Mouse (Mus musculus) cerebellum, adult 18-20 months (tissue): ENCODE data around the gene Tulp3.

Experiments
- DNase-seq, 2 experiments: peaks; one replicate each; pipeline ENCODE4 v3.0.0; 2021

Tulp3 gene

GRCm38 (mm10) chr6:128295876-128296749, 59.5 kb downstream of the Tulp3 start:
- DNase-seq: peak; percentile 78 to 83

GRCm38 (mm10) chr6:128291284-128291683, 64.4 kb downstream of the Tulp3 start:
- peak; percentile 34 to 37 for DNase-seq

- no peak for DNase-seq
Measured at GRCm38 (mm10) chr6:128288681-128289080, 67.0 kb downstream of the Tulp3 start.

- no peak for DNase-seq
Measured at GRCm38 (mm10) chr6:128285792-128286430, 69.7 kb downstream of the Tulp3 start.

- no peak for DNase-seq
Measured at GRCm38 (mm10) chr6:128282126-128282525, 73.5 kb downstream of the Tulp3 start.

GRCm38 (mm10) chr6:128280472-128281145, 75.0 kb downstream of the Tulp3 start:
- no peak for DNase-seq

- DNase-seq: no peak
Measured at GRCm38 (mm10) chr6:128279608-128280007, 76.0 kb downstream of the Tulp3 start.

- DNase-seq: no peak
Measured at GRCm38 (mm10) chr6:128279099-128279498, 76.6 kb downstream of the Tulp3 start.

GRCm38 (mm10) chr6:128277132-128278085, 78.2 kb downstream of the Tulp3 start:
- no peak for DNase-seq

GRCm38 (mm10) chr6:128276349-128276748, 79.3 kb downstream of the Tulp3 start:
- DNase-seq: no peak

- peak; percentile 26 to 28 for DNase-seq
Measured at GRCm38 (mm10) chr6:128275506-128276064, 80.1 kb downstream of the Tulp3 start.

- DNase-seq: no peak
Measured at GRCm38 (mm10) chr6:128273507-128273906, 82.1 kb downstream of the Tulp3 start.

- peak; percentile 27 to 54 for DNase-seq
Measured at GRCm38 (mm10) chr6:128272754-128273153, 82.9 kb downstream of the Tulp3 start.
